Mouse (Mus musculus) liver, embryonic 15.5 days (tissue): ENCODE data around the gene C1qtnf5. TPM values are rescaled to one million over a fixed set of nuclear protein-coding genes. Genes with fewer than 3 reads are reported as not detected.

Experiments used
- ATAC-seq: fragments of 200-750 bp; cut with Nextera tagmentation; 2 replicates; pipeline ENCODE4 v1.8.0; 2017; ENCODE audit warnings: moderate number of reproducible peaks, mild to moderate bottlenecking, moderate library complexity; ENCODE audit not compliant: insufficient read depth
- H3K27ac ChIP-seq: fragments of 300-500 bp; sonication (generic); replicated peaks from 2 replicates; pipeline ENCODE4 v1.5.1; 2015; ENCODE audit warnings: mild to moderate bottlenecking, inconsistent platforms
- H3K27me3 ChIP-seq: fragments of 300-500 bp; sonication (generic); 2 replicates; pipeline ENCODE4 v1.6.1; 2015; ENCODE audit warnings: mild to moderate bottlenecking, inconsistent platforms
- H3K36me3 ChIP-seq: fragments of 300-500 bp; sonication (generic); replicated peaks from 2 replicates; pipeline ENCODE4 v1.6.1; 2015; ENCODE audit warnings: moderate library complexity, mild to moderate bottlenecking, inconsistent platforms
- H3K4me1 ChIP-seq: fragments of 300-500 bp; sonication (generic); replicated peaks from 2 replicates; pipeline ENCODE4 v1.6.1; 2015; ENCODE audit warnings: inconsistent platforms
- H3K4me2 ChIP-seq: fragments of 300-500 bp; sonication (generic); 2 replicates; pipeline ENCODE4 v1.6.1; 2015; ENCODE audit warnings: moderate library complexity, mild to moderate bottlenecking, inconsistent platforms
- H3K4me3 ChIP-seq: fragments of 300-500 bp; sonication (generic); replicated peaks from 2 replicates; pipeline ENCODE4 v1.5.1; 2015; ENCODE audit warnings: mild to moderate bottlenecking, inconsistent platforms
- H3K9ac ChIP-seq: fragments of 300-500 bp; sonication (generic); 2 replicates; pipeline ENCODE4 v1.6.1; 2015; ENCODE audit warnings: moderate library complexity, mild to moderate bottlenecking, inconsistent platforms
- H3K9me3 ChIP-seq: fragments of 300-500 bp; sonication (generic); replicated peaks from 2 replicates; pipeline ENCODE4 v1.6.1; 2016; ENCODE audit warnings: inconsistent platforms
- WGBS: fragments of 180-500 bp; shearing (Covaris S2); methylation state at CpG from one replicate; pipeline ENCODE4 v1.1.7; 2015; ENCODE audit warnings: mixed read lengths; ENCODE audit not compliant: insufficient replicate concordance; 5-methylcytosine and 5-hydroxymethylcytosine counted together
- polyA plus RNA-seq: library from polyadenylated mRNA; unstranded; fragments of >200 nt; fragmentation: Nextera tagmentation; extraction: Ambion mirVana; gene quantifications from 2 replicates; pipeline ENCODE4 v1.2.1, GENCODE M21; 2015

C1qtnf5 gene
- polyA plus RNA-seq, 1 experiment from 2014 or later = 0.29 TPM

DNA sequence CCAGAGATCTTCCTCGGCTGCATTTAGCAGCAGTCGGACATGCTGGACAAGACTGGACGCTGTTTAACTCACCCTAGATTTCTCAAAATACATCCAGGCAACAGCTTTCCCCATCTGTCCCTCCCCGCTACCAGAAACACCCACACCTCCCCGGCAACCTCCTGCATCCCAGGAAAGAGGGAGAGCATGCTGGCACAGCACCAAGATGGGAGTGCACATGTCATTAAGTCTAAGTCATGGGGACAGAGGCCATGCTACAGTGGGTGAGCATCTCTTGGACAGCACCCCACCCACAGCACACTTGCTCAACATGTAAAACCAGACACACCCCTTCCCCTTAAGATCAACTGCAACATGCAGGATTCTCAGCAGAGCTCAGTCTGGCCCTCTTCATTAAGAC lies 26.1 kb upstream of the C1qtnf5 start:
- H3K36me3 ChIP-seq = no peaks in the 10 kb centered on the region
- H3K27ac ChIP-seq = no peak overlapping the region
- no peak overlapping the region for H3K4me3 ChIP-seq
- no peak overlapping the region for H3K4me2 ChIP-seq
- ATAC-seq = no peak
- H3K27me3 ChIP-seq = peaks cover 53% of the 10 kb centered on the region
- H3K4me1 ChIP-seq = peaks cover 27% of the 10 kb centered on the region
- WGBS = 63% methylated on average over 5 of the region's 5 CpGs
- H3K9ac ChIP-seq = no peak overlapping the region
- no peaks in the 10 kb centered on the region for H3K9me3 ChIP-seq

DNA sequence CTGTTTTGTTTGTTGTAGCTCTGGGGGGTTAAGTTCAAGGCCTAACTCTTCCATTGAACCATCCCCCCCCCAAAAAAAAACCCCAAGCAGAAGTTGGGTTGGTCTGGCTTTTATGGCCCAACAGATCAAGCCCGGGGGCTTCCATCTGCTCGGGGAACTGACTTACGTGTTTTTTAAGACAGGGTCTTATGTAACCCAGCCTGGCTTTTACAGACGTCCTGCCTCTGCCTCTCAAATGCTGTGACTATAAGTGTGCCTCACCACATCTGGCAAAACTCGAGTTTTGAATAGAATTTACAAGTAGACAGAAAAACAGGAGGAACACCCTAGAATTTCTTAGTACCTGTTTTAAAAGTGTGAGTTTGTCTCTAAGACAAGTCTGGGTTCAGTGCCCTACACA lies 25.5 kb upstream of the C1qtnf5 start:
- no peak for ATAC-seq
- H3K27me3 ChIP-seq = peaks cover 59% of the 10 kb centered on the region
- 50% methylated on average over 5 of the region's 5 CpGs for WGBS
- H3K4me1 ChIP-seq = peaks cover 31% of the 10 kb centered on the region
- no peak overlapping the region for H3K4me3 ChIP-seq
- no peaks in the 10 kb centered on the region for H3K9me3 ChIP-seq
- H3K27ac ChIP-seq = no peak overlapping the region
- H3K36me3 ChIP-seq = no peaks in the 10 kb centered on the region
- no peak overlapping the region for H3K9ac ChIP-seq
- no peak overlapping the region for H3K4me2 ChIP-seq

DNA sequence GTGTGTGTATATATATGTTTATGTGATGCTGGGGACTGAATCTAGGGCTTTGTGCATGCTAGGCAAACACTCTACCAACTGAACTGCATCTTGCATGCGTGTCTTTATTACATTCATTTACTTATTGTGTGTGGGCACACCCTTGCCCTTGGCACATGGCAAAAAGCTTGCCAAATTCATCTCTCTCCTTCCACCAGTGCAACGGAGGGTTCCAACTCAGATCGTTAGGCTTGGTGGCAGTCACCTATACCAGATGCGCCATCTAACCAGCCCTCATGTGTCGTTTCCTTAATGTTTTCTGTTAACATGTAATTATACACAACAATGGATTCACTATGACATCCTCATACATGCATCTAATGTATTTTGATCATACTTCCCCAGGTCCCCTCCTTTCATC lies 24.8 kb upstream of the C1qtnf5 start:
- Histone ChIP-seq H3K4me1 (peaks cover 34% of the 10 kb centered on the region), H3K9me3 (no peaks in the 10 kb centered on the region), H3K4me2 (no peak overlapping the region), H3K27me3 (peaks cover 66% of the 10 kb centered on the region), H3K9ac (no peak overlapping the region), H3K4me3 (no peak overlapping the region), H3K36me3 (no peaks in the 10 kb centered on the region), H3K27ac (no peak overlapping the region)
- 77% methylated on average over 5 of the region's 5 CpGs for WGBS
- no peak for ATAC-seq

DNA sequence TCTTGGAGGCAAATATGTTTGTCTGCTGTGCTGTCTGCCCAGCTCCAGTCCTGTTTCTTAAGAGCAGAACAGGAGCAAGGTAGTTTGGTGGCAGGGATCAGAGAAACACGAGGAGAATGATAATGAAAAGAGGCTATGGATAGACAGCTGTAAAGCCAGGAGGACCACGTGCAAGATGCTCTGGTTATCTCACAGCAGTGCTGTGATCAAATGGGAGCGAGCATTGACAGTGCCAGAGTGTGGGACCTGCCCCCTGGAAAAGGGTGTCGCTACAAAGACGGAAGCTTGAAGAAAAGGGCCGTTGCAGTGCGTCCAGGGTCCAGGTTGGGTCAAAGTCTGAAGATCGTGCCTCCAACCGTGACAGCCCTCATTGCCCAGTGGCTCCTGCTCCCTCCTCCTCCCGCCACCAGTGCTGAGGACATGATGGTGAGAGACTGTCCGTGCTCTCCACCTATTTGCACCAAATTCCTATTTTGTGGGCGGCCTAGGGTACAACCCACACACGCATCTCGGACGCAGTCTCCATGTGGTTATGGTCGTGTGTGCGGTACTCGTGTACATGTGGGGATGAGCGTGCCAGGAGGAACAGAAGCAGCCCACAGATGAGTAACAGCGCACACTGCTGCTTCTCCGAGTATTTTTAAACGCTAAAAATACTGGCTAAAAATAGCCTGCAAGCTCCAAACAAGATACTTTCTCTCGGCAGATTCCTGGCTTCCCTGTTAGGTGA lies 23.5 kb upstream of the C1qtnf5 start:
- Histone ChIP-seq H3K27ac (no peak overlapping the region), H3K9ac (no peak overlapping the region)
- no peak for ATAC-seq

DNA sequence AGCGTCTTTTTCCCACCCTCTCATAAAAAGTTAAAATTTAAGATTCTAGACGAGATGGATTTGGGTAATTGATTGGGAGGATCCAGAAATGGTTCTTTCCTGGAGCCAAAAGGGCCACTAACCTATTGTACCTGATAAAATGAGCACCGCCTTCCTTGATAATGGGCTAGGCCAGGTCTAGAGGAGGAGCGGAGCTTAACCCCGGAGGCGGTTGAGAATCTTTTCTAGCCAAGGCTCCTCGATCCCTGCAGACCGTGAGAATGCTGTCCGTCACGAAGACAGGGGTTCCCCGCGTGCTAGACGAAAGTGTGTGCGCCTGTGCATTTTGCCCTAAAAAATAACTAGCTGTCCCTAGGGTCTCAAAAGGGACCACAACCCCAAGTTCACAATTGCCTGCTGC lies 22.8 kb upstream of the C1qtnf5 start:
- 0 out of 2 replicates have a peak, but pooled peaks have one; percentile 27 for ATAC-seq
- H3K9ac ChIP-seq = peak overlapping the region; percentile 31; the same call in 1 of the 2 replicates

More for the DNA sequence above, 23.5 kb upstream of the C1qtnf5 start:
- H3K27me3 ChIP-seq = peaks cover 70% of the 10 kb centered on the region
- peaks cover 39% of the 10 kb centered on the region for H3K4me1 ChIP-seq
- H3K9me3 ChIP-seq = no peaks in the 10 kb centered on the region
- H3K36me3 ChIP-seq = no peaks in the 10 kb centered on the region
- H3K4me2 ChIP-seq = peak overlapping the region; percentile 95
- H3K4me3 ChIP-seq = peak overlapping the region; percentile 61
- 9% methylated on average over 23 of the region's 23 CpGs for WGBS

DNA sequence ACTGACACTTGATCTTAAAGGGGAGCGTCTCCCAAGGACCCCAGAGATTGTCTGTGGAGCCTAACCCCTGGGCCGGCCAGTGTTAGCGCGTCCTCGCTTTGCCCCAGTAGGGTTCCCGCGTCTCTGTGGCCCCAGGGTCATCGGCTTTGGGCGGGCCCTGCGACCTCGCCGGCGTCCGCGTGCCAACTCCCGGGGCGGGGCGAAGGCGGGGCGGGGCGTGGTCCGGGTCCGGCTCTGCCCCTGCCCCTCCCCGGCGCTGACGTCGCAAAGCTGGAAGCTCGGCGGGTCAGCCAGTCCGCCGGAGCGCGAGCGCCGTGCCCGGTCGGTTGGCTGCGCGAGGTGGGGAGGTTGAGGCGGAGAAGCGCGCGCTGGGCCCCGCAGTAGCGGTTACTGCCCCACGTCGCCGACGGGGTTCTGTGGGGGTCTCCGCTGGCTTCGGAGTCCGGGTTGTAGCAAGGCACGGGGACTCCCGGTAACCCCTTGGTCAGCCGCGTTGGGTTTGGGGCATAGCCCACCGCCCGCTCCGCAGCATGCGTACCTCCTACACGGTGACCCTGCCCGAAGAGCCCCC lies 22.3 kb upstream of the C1qtnf5 start:
- Histone ChIP-seq H3K4me1 (peaks cover 47% of the 10 kb centered on the region), H3K9ac (peak overlapping the region; percentile 45), H3K4me3 (peak overlapping the region; percentile 61), H3K9me3 (no peaks in the 10 kb centered on the region), H3K4me2 (peak overlapping the region; percentile 95), H3K36me3 (no peaks in the 10 kb centered on the region), H3K27ac (no peak overlapping the region), H3K27me3 (peaks cover 76% of the 10 kb centered on the region)
- peak; percentile 77 for ATAC-seq
- under 1% methylated on average over 58 of the region's 62 CpGs for WGBS

More for the DNA sequence above, 22.8 kb upstream of the C1qtnf5 start:
- under 1% methylated on average over 14 of the region's 14 CpGs for WGBS
- Histone ChIP-seq H3K4me3 (peak overlapping the region; percentile 61), H3K36me3 (no peaks in the 10 kb centered on the region), H3K27me3 (peaks cover 76% of the 10 kb centered on the region), H3K9me3 (no peaks in the 10 kb centered on the region), H3K27ac (no peak overlapping the region), H3K4me2 (peak overlapping the region; percentile 95), H3K4me1 (peaks cover 42% of the 10 kb centered on the region)

DNA sequence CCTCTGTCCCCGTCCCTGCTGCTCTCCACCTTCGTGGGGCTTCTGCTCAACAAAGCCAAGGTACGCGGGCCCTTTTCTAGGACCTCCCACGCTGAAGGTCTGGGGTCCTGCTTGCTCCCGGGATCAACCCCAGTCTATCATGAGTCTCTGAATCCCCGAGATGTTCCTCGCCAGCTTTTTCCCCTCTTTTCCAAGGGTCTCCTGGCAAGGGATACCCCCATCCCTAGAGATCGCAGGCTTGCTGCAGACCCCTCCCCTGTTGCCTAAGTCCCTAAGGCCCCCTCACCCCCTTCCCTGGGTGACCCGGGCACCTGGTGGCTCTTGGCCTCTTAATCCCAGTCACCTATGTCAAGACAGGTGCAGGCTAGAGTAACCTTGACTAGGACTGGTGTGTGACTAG lies 21.8 kb upstream of the C1qtnf5 start:
- peak overlapping the region; percentile 61 for H3K4me3 ChIP-seq
- 0 out of 2 replicates have a peak, but pooled peaks have one; percentile 5 for ATAC-seq
- H3K9ac ChIP-seq = peak overlapping the region; percentile 45
- no peak overlapping the region for H3K27ac ChIP-seq
- peaks cover 51% of the 10 kb centered on the region for H3K4me1 ChIP-seq
- peak overlapping the region; percentile 95 for H3K4me2 ChIP-seq
- no peaks in the 10 kb centered on the region for H3K36me3 ChIP-seq
- H3K27me3 ChIP-seq = peaks cover 76% of the 10 kb centered on the region
- H3K9me3 ChIP-seq = no peaks in the 10 kb centered on the region
- WGBS = 7% methylated on average over 10 of the region's 10 CpGs

DNA sequence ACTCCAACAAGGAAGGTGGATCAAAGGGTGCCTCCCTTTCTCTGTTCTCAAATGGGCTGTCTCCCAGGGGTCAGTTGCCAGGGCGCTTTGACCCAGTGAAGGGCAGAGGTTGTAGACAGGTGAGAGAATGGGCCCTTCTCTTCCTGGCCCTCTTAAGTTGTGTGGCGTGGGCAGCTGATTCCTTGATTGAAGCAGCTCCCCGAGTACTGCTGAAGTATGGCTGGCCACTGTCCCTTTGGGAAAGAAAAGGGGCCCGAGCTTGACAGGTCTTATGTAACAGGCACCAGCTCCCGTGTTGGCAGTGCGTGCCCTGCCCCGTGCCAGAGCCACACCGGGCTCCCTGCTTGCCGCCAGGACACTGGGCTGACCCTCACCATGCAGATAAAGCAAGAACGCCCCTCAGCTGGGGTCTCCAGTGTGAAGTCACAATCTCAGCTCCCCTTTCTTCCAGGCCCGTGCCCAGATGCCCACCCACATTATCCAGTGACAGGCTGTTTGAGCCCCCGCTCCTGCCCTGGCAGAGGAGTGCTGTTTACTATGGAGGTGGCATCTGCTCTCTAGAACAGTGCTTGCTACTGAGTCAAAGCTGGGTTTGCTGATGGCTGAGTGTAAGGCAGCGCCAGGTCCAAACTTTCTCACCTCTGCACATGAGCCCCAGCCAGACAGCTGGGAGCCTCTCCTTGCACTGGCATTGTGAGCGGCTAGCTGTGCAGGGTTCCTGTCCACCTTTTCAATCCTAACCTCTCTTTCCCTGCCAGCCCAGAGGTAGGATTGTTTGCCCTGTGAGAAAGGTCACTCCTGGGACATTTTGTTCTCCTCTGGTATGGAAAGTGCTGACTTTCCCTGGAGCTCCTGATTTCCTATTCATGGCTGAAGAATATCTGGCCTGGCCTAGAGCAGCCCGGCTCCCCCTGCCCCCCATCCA lies 21.0 kb upstream of the C1qtnf5 start:
- WGBS = 66% methylated on average over 15 of the region's 15 CpGs
- Histone ChIP-seq H3K27me3 (peaks cover 76% of the 10 kb centered on the region), H3K9ac (no peak overlapping the region), H3K36me3 (no peaks in the 10 kb centered on the region), H3K4me3 (no peak overlapping the region), H3K4me2 (peak overlapping the region; percentile 95), H3K4me1 (peaks cover 51% of the 10 kb centered on the region), H3K9me3 (no peaks in the 10 kb centered on the region), H3K27ac (no peak overlapping the region)
- no peak for ATAC-seq

DNA sequence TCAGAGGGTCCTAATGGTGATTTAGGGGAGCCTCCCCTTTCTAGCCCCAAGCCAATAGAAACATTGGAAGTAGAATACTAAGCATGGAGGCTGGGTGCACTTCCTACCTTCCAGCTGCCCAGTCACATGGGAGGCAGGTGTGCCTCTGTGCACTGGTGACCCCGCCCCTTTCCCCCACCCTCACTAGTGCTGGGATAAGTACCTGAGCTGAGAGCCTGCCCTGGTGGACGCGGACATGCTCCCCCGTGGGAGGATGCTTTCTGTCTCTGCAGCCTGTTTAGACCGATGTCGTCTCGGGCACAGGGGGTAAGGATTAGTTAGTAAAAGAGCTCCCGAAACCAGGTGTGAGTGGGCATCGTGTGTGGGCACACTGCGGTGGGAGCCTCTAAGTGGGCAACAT lies 20.1 kb upstream of the C1qtnf5 start:
- no peak overlapping the region for H3K27ac ChIP-seq
- no peak for ATAC-seq
- 0 out of 2 replicates have a peak, but pooled peaks cover 2% of the 10 kb centered on the region for H3K36me3 ChIP-seq
- 71% methylated on average over 10 of the region's 10 CpGs for WGBS
- peaks cover 51% of the 10 kb centered on the region for H3K4me1 ChIP-seq
- H3K9ac ChIP-seq = no peak overlapping the region
- no peaks in the 10 kb centered on the region for H3K9me3 ChIP-seq
- H3K4me3 ChIP-seq = no peak overlapping the region
- peaks cover 70% of the 10 kb centered on the region for H3K27me3 ChIP-seq
- H3K4me2 ChIP-seq = no peak overlapping the region

DNA sequence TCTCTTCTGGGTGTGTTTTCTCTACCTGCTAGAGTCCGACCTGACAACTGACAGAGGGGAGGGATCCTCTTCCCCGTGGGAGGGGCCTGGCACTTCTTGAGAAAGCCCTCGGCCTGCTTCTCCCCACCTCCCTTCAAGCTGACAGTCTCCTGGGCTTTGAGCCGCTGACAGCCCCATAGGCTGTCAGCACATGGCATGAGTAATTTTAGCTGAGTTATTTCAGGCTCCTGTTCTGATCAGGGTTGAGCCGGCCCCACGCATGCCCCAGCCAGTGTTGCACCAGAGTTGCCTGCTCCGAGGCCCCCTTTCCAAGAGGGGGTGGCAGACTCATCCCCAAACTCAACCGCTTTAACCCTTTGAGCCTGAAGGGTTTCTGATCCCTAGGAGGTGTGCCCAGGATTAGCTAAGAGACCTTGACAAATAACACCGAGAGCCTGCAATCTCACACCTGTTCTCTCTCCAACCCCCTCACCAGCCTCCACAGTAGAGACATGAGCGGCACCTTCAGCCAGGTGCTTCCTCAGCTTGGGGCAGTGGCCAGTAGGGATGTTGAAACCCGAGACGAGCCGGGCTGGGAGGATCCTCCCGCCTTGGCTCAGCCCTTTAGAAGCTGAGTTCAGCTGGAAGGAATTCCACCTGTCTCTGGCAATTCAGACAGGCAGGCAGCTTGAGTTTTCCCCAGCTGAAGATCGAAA lies 19.1 kb upstream of the C1qtnf5 start:
- no peak overlapping the region for H3K4me3 ChIP-seq
- ATAC-seq = no peak
- peaks cover 60% of the 10 kb centered on the region for H3K27me3 ChIP-seq
- peaks cover 51% of the 10 kb centered on the region for H3K4me1 ChIP-seq
- 0 out of 2 replicates have a peak overlapping the region, but pooled peaks have one; percentile 1 for H3K4me2 ChIP-seq
- 0 out of 2 replicates have a peak, but pooled peaks cover 2% of the 10 kb centered on the region for H3K36me3 ChIP-seq
- 25% methylated on average over 15 of the region's 15 CpGs for WGBS
- H3K27ac ChIP-seq = no peak overlapping the region
- no peak overlapping the region for H3K9ac ChIP-seq
- no peaks in the 10 kb centered on the region for H3K9me3 ChIP-seq
